Mouse (Mus musculus) myocyte (in vitro differentiated cells): ENCODE data around the gene Tprg.

Experiments
- CEBPB ChIP-seq: IDR thresholded peaks from 2 replicates; pipeline ENCODE4 v1.6.1; 2011; ENCODE audit warnings: mild to moderate bottlenecking, moderate library complexity; ENCODE audit not compliant: poor library complexity, insufficient read depth, severe bottlenecking
- MAX ChIP-seq: IDR thresholded peaks from one replicate; pipeline ENCODE4 v1.6.1; 2011; ENCODE audit warnings: low read depth, mild to moderate bottlenecking, control low read depth
- POLR2A ChIP-seq: IDR thresholded peaks from one replicate; pipeline ENCODE4 v1.6.1; 2011; ENCODE audit warnings: low read depth, mild to moderate bottlenecking, control low read depth, moderate library complexity; ENCODE audit not compliant: insufficient read length
- USF1 ChIP-seq: IDR thresholded peaks from one replicate; pipeline ENCODE4 v1.6.1; 2011; ENCODE audit warnings: low read depth, mild to moderate bottlenecking, control low read depth, moderate library complexity

DNA sequence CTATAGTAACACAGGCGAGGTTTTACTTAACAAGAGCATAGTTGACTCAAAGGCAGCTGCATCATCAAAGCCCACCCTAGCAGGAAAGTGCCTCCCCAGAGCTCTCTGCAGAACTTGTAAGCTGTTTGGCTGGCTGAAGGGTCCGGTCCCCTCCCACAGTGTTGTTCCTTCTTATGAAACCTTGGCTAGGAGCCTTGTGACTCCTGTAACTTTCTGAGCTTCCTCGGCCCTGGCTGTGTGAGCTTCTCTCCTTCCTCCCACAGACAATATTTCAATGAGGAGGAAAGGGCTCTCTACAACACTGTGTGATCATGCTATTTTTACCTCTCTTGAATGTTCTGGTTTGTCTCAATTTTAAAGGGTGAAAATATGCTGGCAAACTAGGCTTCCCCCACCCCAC is 28.5 kb downstream of the Tprg start:
- TF ChIP-seq POLR2A (no peak), USF1 (no peak), MAX (no peak), CEBPB (no peak)
